ENCODE assay signal across 18 mouse cellular contexts in the genomic region with DNA sequence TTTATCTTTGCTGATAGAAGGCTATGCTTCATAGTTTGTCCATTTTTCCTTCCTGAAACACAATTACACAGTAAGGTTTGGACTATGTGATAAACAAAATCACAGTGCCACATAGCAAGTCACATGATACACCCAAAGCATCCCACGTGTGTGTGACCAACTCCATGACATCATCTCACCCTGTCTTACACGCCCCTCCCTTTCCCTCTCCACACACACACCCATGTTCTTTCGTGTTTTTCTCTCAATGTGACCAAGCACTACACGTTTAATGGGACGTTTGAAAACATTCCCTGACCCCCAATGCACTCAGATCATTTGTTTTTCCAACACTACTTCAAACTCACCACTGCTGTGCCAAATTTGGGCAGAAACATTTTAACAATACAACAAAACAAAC.
"Had no signal": no experiment of that assay in that cellular context is flagged by ENCODE, and none has a peak within 500 bp of the region (broad histone marks: within the 10 kb centered on the region; RNA-seq: fewer than 3 reads in every experiment).

No protein-coding gene starts in this region.

- H3K9ac ChIP-seq: liver, embryonic 12.5 days; liver, embryonic 14.5 days; lung, embryonic 14.5 days; midbrain, embryonic 12.5 days; neural tube, embryonic 13.5 days; neural tube, embryonic 15.5 days had no signal

- H3K36me3 ChIP-seq: liver, embryonic 12.5 days; midbrain, embryonic 10.5 days; midbrain, embryonic 12.5 days; neural tube, embryonic 13.5 days; neural tube, embryonic 15.5 days had no signal

- H3K4me3 ChIP-seq: liver, embryonic 12.5 days; midbrain, embryonic 10.5 days; midbrain, embryonic 12.5 days; myocyte; neural tube, embryonic 13.5 days; neural tube, embryonic 15.5 days had no signal

- DNase-seq: midbrain, embryonic 14.5 days; retina, postnatal 1 day; right cerebral cortex, adult 18-20 months; right cerebral cortex, postnatal 25 days; right cerebral cortex, postnatal 4 days; spleen, adult 18-20 months; thymus, adult 18-20 months; thymus, postnatal 14 days; thymus, postnatal 36 days had no signal

- H3K27me3 ChIP-seq: liver, embryonic 12.5 days; midbrain, embryonic 12.5 days; neural tube, embryonic 13.5 days; neural tube, embryonic 15.5 days had no signal

- H3K9me3 ChIP-seq: liver, embryonic 12.5 days; midbrain, embryonic 10.5 days; midbrain, embryonic 12.5 days; neural tube, embryonic 13.5 days; neural tube, embryonic 15.5 days had no signal

- ATAC-seq: liver, embryonic 12.5 days; midbrain, embryonic 16.5 days had no signal

- H3K27ac ChIP-seq: liver, embryonic 12.5 days; liver, embryonic 14.5 days; midbrain, embryonic 10.5 days; midbrain, embryonic 12.5 days; neural tube, embryonic 13.5 days; neural tube, embryonic 15.5 days had no signal

- H3K4me1 ChIP-seq: midbrain, embryonic 10.5 days; midbrain, embryonic 12.5 days; neural tube, embryonic 13.5 days; neural tube, embryonic 15.5 days had no signal

- H3K4me2 ChIP-seq: liver, embryonic 12.5 days; lung, embryonic 14.5 days; midbrain, embryonic 12.5 days; neural tube, embryonic 13.5 days; neural tube, embryonic 15.5 days had no signal
